Mouse (Mus musculus): ENCODE data around the gene Spta1. TPM values are rescaled to one million over a fixed set of nuclear protein-coding genes. Genes with fewer than 3 reads are reported as not detected.

Spta1 gene
- polyA plus RNA-seq, 1 experiment from 2014 or later: 0.35 TPM

- Histone ChIP-seq H3K4me3 (ENCODE audit: low read depth, low read length) (no peak overlapping the region), H3K9me3 (ENCODE audit: low read length) (no peaks in the 10 kb centered on the region), H3K27me3 (replicated peaks; ENCODE audit: insufficient read depth, low read length) (no peaks in the 10 kb centered on the region), H3K27ac (ENCODE audit: low read length) (no peak overlapping the region), H3K4me1 (ENCODE audit: insufficient read depth, low read depth, low read length) (no peaks in the 10 kb centered on the region), H3K36me3 (ENCODE audit: insufficient read depth, low read length) (no peaks in the 10 kb centered on the region), H3K4me2 (replicated peaks; ENCODE audit: low read depth, low read length) (no peak overlapping the region), H3K9ac (replicated peaks; ENCODE audit: low read depth) (no peak overlapping the region)
- TF ChIP-seq EP300 (IDR thresholded peaks at IDR 0.05) (no peak), CTCF (IDR thresholded peaks at IDR 0.05) (no peak)
- ATAC-seq: no peak
- 51% methylated on average over 7 of the region's 7 CpGs for WGBS
- no peak for DNase-seq (ENCODE audit: low spot score)
Observed at GRCm38 (mm10) chr1:174204699-174205098, 32.1 kb downstream of the Spta1 start.

DNA sequence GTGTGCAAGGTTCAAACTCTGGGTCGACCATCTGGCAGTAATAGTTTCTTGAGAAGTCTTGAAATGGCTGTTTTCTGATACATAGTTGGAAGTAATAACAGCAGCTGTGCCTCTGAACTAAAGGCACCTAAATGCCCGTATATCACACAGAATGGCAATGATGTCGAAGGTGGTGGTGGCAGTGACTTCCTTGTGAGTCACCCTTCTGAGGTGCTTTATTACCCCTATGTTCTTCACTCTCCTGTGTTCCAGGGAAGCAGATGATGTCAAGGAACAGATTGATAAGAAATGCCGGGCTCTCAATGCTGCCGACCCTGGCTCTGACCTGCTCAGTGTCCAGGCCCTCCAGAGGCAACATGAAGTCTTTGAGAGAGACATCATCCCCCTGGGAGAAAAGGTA is 39.7 kb downstream of the Spta1 start:
- WGBS: 69% methylated on average over 5 of the region's 5 CpGs
- Histone ChIP-seq H3K9me3 (ENCODE audit: low read length) (no peaks in the 10 kb centered on the region), H3K4me1 (ENCODE audit: insufficient read depth, low read depth, low read length) (no peaks in the 10 kb centered on the region), H3K27me3 (replicated peaks; ENCODE audit: insufficient read depth, low read length) (no peaks in the 10 kb centered on the region), H3K4me3 (ENCODE audit: low read depth, low read length) (no peak overlapping the region), H3K36me3 (ENCODE audit: insufficient read depth, low read length) (no peaks in the 10 kb centered on the region), H3K4me2 (replicated peaks; ENCODE audit: low read depth, low read length) (no peak overlapping the region), H3K9ac (replicated peaks; ENCODE audit: low read depth) (no peak overlapping the region), H3K27ac (ENCODE audit: low read length) (no peak overlapping the region)
- TF ChIP-seq CTCF (IDR thresholded peaks at IDR 0.05): no peak
- no peak for TF ChIP-seq EP300 (IDR thresholded peaks at IDR 0.05)
- DNase-seq (ENCODE audit: low spot score) (no peak), ATAC-seq (no peak)

DNA sequence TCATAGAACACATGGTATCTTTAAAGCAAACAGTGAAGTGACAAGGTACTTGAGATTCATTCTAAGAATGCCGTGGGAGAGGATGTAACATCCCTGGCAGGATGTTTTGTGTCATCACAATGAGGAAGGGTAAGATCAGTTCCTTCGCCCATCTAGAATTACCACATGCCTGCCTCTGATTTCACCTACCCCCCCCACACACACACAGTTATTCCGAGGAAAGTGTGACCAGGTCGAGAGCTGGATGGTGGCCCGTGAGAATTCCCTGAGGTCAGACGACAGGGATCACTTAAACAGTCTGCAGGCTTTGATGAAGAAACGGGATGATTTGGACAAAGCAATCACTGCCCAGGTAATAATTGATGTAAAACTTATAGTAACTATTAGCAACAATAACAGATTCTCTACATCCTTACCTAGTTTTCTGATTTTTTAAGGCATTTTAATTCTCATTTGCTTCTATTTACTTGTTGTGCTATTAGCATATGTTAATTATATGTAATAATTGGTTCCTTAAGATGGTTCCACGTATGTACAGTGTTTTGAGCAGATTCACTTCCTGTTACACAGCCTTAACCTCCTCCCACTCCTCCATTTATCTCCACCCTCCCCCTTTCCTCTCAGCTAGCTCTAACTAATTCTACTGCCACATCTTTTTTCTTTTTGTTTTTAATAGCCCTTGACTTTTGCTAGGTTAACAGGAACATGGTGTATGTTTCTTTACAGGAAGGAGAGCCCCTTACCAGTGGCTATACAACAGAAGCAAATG is 42.9 kb downstream of the Spta1 start:
- no peak overlapping the region for H3K9ac ChIP-seq (replicated peaks; ENCODE audit: low read depth)
- WGBS: 54% methylated on average over 8 of the region's 8 CpGs
- no peaks in the 10 kb centered on the region for H3K36me3 ChIP-seq (ENCODE audit: insufficient read depth, low read length)
- no peak for DNase-seq (ENCODE audit: low spot score)
- ATAC-seq: no peak
- H3K9me3 ChIP-seq (ENCODE audit: low read length): no peaks in the 10 kb centered on the region
- H3K4me3 ChIP-seq (ENCODE audit: low read depth, low read length): no peak overlapping the region
- H3K27me3 ChIP-seq (replicated peaks; ENCODE audit: insufficient read depth, low read length): no peaks in the 10 kb centered on the region
- no peaks in the 10 kb centered on the region for H3K4me1 ChIP-seq (ENCODE audit: insufficient read depth, low read depth, low read length)
- no peak for TF ChIP-seq EP300 (IDR thresholded peaks at IDR 0.05)
- TF ChIP-seq CTCF (IDR thresholded peaks at IDR 0.05): no peak
- no peak overlapping the region for H3K4me2 ChIP-seq (replicated peaks; ENCODE audit: low read depth, low read length)
- H3K27ac ChIP-seq (ENCODE audit: low read length): no peak overlapping the region

DNA sequence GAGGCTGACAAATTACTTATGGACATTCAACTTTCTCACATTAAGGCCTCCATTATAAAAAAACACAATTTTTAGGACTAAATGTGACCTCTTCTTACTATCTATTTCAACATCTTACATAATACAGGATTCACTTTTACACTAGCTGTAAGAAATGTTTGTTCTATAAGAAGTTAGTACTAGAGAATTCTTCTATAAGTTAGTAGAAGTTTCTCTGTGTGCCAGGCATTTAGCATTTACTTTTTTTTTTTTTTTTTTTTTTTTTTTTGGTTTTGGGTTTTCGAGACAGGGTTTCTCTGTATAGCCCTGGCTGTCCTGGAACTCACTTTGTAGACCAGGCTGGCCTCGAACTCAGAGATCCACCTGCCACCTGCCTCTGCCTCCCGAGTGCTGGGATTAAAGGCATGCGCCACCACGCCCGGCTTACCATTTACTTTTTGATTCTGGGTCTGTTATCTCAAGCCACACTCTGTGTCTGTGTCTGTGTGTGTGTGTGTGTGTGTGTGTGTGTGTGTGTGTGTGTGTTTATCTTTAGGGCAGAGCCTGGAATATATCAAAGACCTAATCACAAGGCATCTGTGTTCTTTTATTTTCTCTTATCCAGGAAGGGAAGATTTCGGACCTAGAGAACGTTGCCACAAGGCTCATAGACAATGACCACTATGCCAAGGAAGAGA is 44.1 kb downstream of the Spta1 start:
- Histone ChIP-seq H3K4me1 (ENCODE audit: insufficient read depth, low read depth, low read length) (no peaks in the 10 kb centered on the region), H3K9me3 (ENCODE audit: low read length) (no peaks in the 10 kb centered on the region), H3K4me2 (replicated peaks; ENCODE audit: low read depth, low read length) (no peak overlapping the region), H3K4me3 (ENCODE audit: low read depth, low read length) (no peak overlapping the region), H3K36me3 (ENCODE audit: insufficient read depth, low read length) (no peaks in the 10 kb centered on the region), H3K9ac (replicated peaks; ENCODE audit: low read depth) (no peak overlapping the region), H3K27ac (ENCODE audit: low read length) (no peak overlapping the region), H3K27me3 (replicated peaks; ENCODE audit: insufficient read depth, low read length) (no peaks in the 10 kb centered on the region)
- DNase-seq (ENCODE audit: low spot score): no peak
- no peak for ATAC-seq
- TF ChIP-seq CTCF (IDR thresholded peaks at IDR 0.05) (no peak), EP300 (IDR thresholded peaks at IDR 0.05) (no peak)
- 78% methylated on average over 8 of the region's 8 CpGs for WGBS

DNA sequence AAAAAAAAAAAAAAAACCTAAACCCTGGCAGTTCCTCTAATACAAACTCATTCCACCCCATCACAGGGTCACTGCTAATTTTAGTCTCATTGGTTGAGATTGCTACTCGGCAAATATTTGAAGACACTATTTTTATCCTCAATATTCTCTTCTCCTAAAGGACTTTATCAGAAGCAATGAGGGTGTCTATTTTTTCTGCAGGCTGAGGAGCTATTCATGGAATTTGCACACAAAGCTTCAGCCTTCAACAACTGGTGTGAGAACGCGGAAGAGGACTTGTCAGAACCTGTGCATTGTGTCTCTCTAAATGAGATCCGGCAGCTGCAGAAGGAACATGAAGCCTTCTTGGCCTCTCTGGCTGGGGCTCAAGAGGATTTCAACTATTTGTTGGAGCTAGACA is 67.3 kb downstream of the Spta1 start:
- TF ChIP-seq CTCF (IDR thresholded peaks at IDR 0.05) (no peak), EP300 (IDR thresholded peaks at IDR 0.05) (no peak)
- H3K9ac ChIP-seq (replicated peaks; ENCODE audit: low read depth): no peak overlapping the region
- H3K4me2 ChIP-seq (replicated peaks; ENCODE audit: low read depth, low read length): no peak overlapping the region
- ATAC-seq (no peak), DNase-seq (ENCODE audit: low spot score) (no peak)
- H3K27ac ChIP-seq (ENCODE audit: low read length): no peak overlapping the region
- H3K4me1 ChIP-seq (ENCODE audit: insufficient read depth, low read depth, low read length): no peaks in the 10 kb centered on the region
- no peaks in the 10 kb centered on the region for H3K9me3 ChIP-seq (ENCODE audit: low read length)
- WGBS: 82% methylated on average over 4 of the region's 4 CpGs
- no peaks in the 10 kb centered on the region for H3K27me3 ChIP-seq (replicated peaks; ENCODE audit: insufficient read depth, low read length)
- H3K36me3 ChIP-seq (ENCODE audit: insufficient read depth, low read length): no peaks in the 10 kb centered on the region
- no peak overlapping the region for H3K4me3 ChIP-seq (ENCODE audit: low read depth, low read length)

DNA sequence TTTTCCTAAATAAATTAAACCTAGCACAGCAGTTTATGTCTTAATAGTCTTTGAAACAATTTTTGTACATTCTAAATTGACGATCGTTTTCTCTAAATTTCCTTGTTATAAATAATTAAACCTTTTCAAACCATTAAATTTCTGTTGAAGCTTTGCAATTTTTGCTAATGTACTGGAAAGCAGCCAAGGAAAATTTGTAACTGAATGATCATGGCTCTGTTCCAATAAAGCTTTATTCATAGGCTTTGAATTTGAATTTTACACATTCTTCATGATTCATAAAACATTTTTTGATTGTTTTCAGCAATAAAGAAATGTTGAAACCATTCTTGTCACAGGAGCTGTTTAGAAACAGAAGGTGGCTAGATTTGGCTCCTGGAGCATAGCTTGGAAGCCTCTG is 72.0 kb downstream of the Spta1 start:
- H3K9me3 ChIP-seq (ENCODE audit: low read length): no peaks in the 10 kb centered on the region
- H3K4me3 ChIP-seq (ENCODE audit: low read depth, low read length): no peak overlapping the region
- H3K27ac ChIP-seq (ENCODE audit: low read length): no peak overlapping the region
- no peak overlapping the region for H3K4me2 ChIP-seq (replicated peaks; ENCODE audit: low read depth, low read length)
- DNase-seq (ENCODE audit: low spot score) (no peak), ATAC-seq (no peak)
- no peaks in the 10 kb centered on the region for H3K4me1 ChIP-seq (ENCODE audit: insufficient read depth, low read depth, low read length)
- no peaks in the 10 kb centered on the region for H3K36me3 ChIP-seq (ENCODE audit: insufficient read depth, low read length)
- no peak overlapping the region for H3K9ac ChIP-seq (replicated peaks; ENCODE audit: low read depth)
- 56% methylated on average over 2 of the region's 2 CpGs for WGBS
- no peak for TF ChIP-seq EP300 (IDR thresholded peaks at IDR 0.05)
- TF ChIP-seq CTCF (IDR thresholded peaks at IDR 0.05): no peak
- no peaks in the 10 kb centered on the region for H3K27me3 ChIP-seq (replicated peaks; ENCODE audit: insufficient read depth, low read length)
